Mouse (Mus musculus): ENCODE results near the gene Ccser1. TPM values are rescaled to one million over a fixed set of nuclear protein-coding genes. Genes with fewer than 3 reads are reported as not detected.

The Ccser1 gene
- total and polyA plus RNA-seq, 2 experiments from 2014 or later: 14.9 to 48.7 TPM

GRCm38 (mm10) chr6:61162117-61162516 lies 18.0 kb upstream of the Ccser1 start:
- ATAC-seq (peak; percentile 59; the same call in 1 of the 2 replicates), DNase-seq (ENCODE audit: low spot score) (peak; percentile 15)
- Histone ChIP-seq H3K4me1 (ENCODE audit: insufficient read depth, low read length) (no peaks in the 10 kb centered on the region), H3K27ac (no peak overlapping the region), H3K9ac (replicated peaks; ENCODE audit: low read length) (no peak overlapping the region), H3K27me3 (ENCODE audit: insufficient read depth, low read length) (no peaks in the 10 kb centered on the region), H3K36me3 (ENCODE audit: insufficient read depth, low read length) (no peaks in the 10 kb centered on the region), H3K4me2 (ENCODE audit: low read depth, low read length) (no peak overlapping the region), H3K4me3 (ENCODE audit: low read length) (no peak overlapping the region), H3K9me3 (ENCODE audit: low read length) (no peaks in the 10 kb centered on the region)
- TF ChIP-seq CTCF (IDR thresholded peaks at IDR 0.05; ENCODE audit: low read depth): no peak

GRCm38 (mm10) chr6:61166891-61167290 lies 13.2 kb upstream of the Ccser1 start:
- TF ChIP-seq CTCF (IDR thresholded peaks at IDR 0.05; ENCODE audit: low read depth): no peak
- H3K4me1 ChIP-seq (ENCODE audit: insufficient read depth, low read length): no peaks in the 10 kb centered on the region
- H3K9ac ChIP-seq (replicated peaks; ENCODE audit: low read length): no peak overlapping the region
- WGBS: 97% methylated on average over 1 of the region's 1 CpGs
- no peaks in the 10 kb centered on the region for H3K9me3 ChIP-seq (ENCODE audit: low read length)
- no peak overlapping the region for H3K4me3 ChIP-seq (ENCODE audit: low read length)
- no peaks in the 10 kb centered on the region for H3K27me3 ChIP-seq (ENCODE audit: insufficient read depth, low read length)
- ATAC-seq (no peak), DNase-seq (ENCODE audit: low spot score) (no peak)
- no peak overlapping the region for H3K27ac ChIP-seq
- H3K4me2 ChIP-seq (ENCODE audit: low read depth, low read length): no peak overlapping the region
- H3K36me3 ChIP-seq (ENCODE audit: insufficient read depth, low read length): no peaks in the 10 kb centered on the region

GRCm38 (mm10) chr6:61176126-61176525 lies 4.0 kb upstream of the Ccser1 start:
- Histone ChIP-seq H3K36me3 (ENCODE audit: insufficient read depth, low read length) (no peaks in the 10 kb centered on the region), H3K27ac (no peak overlapping the region), H3K27me3 (ENCODE audit: insufficient read depth, low read length) (no peaks in the 10 kb centered on the region), H3K4me1 (ENCODE audit: insufficient read depth, low read length) (no peaks in the 10 kb centered on the region), H3K4me2 (ENCODE audit: low read depth, low read length) (no peak overlapping the region), H3K9me3 (ENCODE audit: low read length) (no peaks in the 10 kb centered on the region), H3K9ac (replicated peaks; ENCODE audit: low read length) (no peak overlapping the region), H3K4me3 (ENCODE audit: low read length) (no peak overlapping the region)
- DNase-seq (ENCODE audit: low spot score) (peak; percentile 23), ATAC-seq (no peak)
- no peak for TF ChIP-seq CTCF (IDR thresholded peaks at IDR 0.05; ENCODE audit: low read depth)
- WGBS: 35% methylated on average over 1 of the region's 1 CpGs

- Histone ChIP-seq H3K4me2 (ENCODE audit: low read depth, low read length) (no peak overlapping the region), H3K27me3 (ENCODE audit: insufficient read depth, low read length) (no peaks in the 10 kb centered on the region), H3K4me1 (ENCODE audit: insufficient read depth, low read length) (0 out of 2 replicates have a peak, but pooled peaks cover 4% of the 10 kb centered on the region), H3K9ac (replicated peaks; ENCODE audit: low read length) (no peak overlapping the region), H3K36me3 (ENCODE audit: insufficient read depth, low read length) (no peaks in the 10 kb centered on the region), H3K4me3 (ENCODE audit: low read length) (no peak overlapping the region), H3K27ac (no peak overlapping the region), H3K9me3 (ENCODE audit: low read length) (no peaks in the 10 kb centered on the region)
- no peak for DNase-seq (ENCODE audit: low spot score)
- ATAC-seq: no peak
- 51% methylated on average over 7 of the region's 7 CpGs for WGBS
- no peak for TF ChIP-seq CTCF (IDR thresholded peaks at IDR 0.05; ENCODE audit: low read depth)
These were observed 2.6 kb upstream of the Ccser1 start for GRCm38 (mm10) chr6:61177476-61177875.

GRCm38 (mm10) chr6:61179641-61179948 lies 529 bp upstream of the Ccser1 start:
- Histone ChIP-seq H3K9ac (replicated peaks; ENCODE audit: low read length) (peak overlapping the region; percentile 55), H3K4me3 (ENCODE audit: low read length) (peak overlapping the region; percentile 62), H3K4me1 (ENCODE audit: insufficient read depth, low read length) (0 out of 2 replicates have a peak, but pooled peaks cover 4% of the 10 kb centered on the region), H3K4me2 (ENCODE audit: low read depth, low read length) (peak overlapping the region; percentile 76), H3K27ac (peak overlapping the region; percentile 90), H3K9me3 (ENCODE audit: low read length) (no peaks in the 10 kb centered on the region), H3K27me3 (ENCODE audit: insufficient read depth, low read length) (no peaks in the 10 kb centered on the region), H3K36me3 (ENCODE audit: insufficient read depth, low read length) (no peaks in the 10 kb centered on the region)
- ATAC-seq (peak; percentile 74; the same call in 1 of the 2 replicates), DNase-seq (ENCODE audit: low spot score) (no peak)
- no peak for TF ChIP-seq CTCF (IDR thresholded peaks at IDR 0.05; ENCODE audit: low read depth)
- WGBS: under 1% methylated on average over 5 of the region's 5 CpGs

GRCm38 (mm10) chr6:61180756-61181191 lies 650 bp downstream of the Ccser1 start:
- H3K4me1 ChIP-seq (ENCODE audit: insufficient read depth, low read length): 0 out of 2 replicates have a peak, but pooled peaks cover 4% of the 10 kb centered on the region
- H3K4me2 ChIP-seq (ENCODE audit: low read depth, low read length): peak overlapping the region; percentile 76
- no peaks in the 10 kb centered on the region for H3K27me3 ChIP-seq (ENCODE audit: insufficient read depth, low read length)
- peak overlapping the region; percentile 90 for H3K27ac ChIP-seq
- H3K36me3 ChIP-seq (ENCODE audit: insufficient read depth, low read length): no peaks in the 10 kb centered on the region
- H3K9ac ChIP-seq (replicated peaks; ENCODE audit: low read length): peak overlapping the region; percentile 55
- no peak for TF ChIP-seq CTCF (IDR thresholded peaks at IDR 0.05; ENCODE audit: low read depth)
- under 1% methylated on average over 40 of the region's 42 CpGs for WGBS
- H3K4me3 ChIP-seq (ENCODE audit: low read length): peak overlapping the region; percentile 62
- DNase-seq (ENCODE audit: low spot score): peak; percentile 61
- H3K9me3 ChIP-seq (ENCODE audit: low read length): no peaks in the 10 kb centered on the region
- peak; percentile 46 for ATAC-seq

GRCm38 (mm10) chr6:61189029-61189428 lies 8.9 kb downstream of the Ccser1 start:
- Histone ChIP-seq H3K4me3 (ENCODE audit: low read length) (no peak overlapping the region), H3K9ac (replicated peaks; ENCODE audit: low read length) (no peak overlapping the region), H3K27me3 (ENCODE audit: insufficient read depth, low read length) (no peaks in the 10 kb centered on the region), H3K4me2 (ENCODE audit: low read depth, low read length) (no peak overlapping the region), H3K4me1 (ENCODE audit: insufficient read depth, low read length) (no peaks in the 10 kb centered on the region), H3K9me3 (ENCODE audit: low read length) (no peaks in the 10 kb centered on the region), H3K36me3 (ENCODE audit: insufficient read depth, low read length) (no peaks in the 10 kb centered on the region), H3K27ac (no peak overlapping the region)
- no peak for TF ChIP-seq CTCF (IDR thresholded peaks at IDR 0.05; ENCODE audit: low read depth)
- DNase-seq (ENCODE audit: low spot score) (no peak), ATAC-seq (no peak)
- WGBS: 46% methylated on average over 2 of the region's 2 CpGs

Measured in hindbrain, postnatal 0 days (tissue).